Mouse (Mus musculus) left cerebral cortex, postnatal 36 days (tissue): ENCODE measurements at regions not wholly inside any gene's neighbourhood (a gene's known extent, or its start where the extent isn't known, plus 50 kb on each side); places are given as distances from the start of the nearest gene placed in this dataset.

Source experiments
- DNase-seq, 2 experiments: peaks; one replicate each; pipeline ENCODE4 v3.0.0; 2021 to 2022; ENCODE audit warnings: low spot score in 2 of 2, mixed read lengths in 1 of 2
- intact Hi-C: fragments of 180-260 bp; cut with DNase I; formaldehyde crosslinking; loops from one replicate; pipeline ENCODE4 v1.15.1; 2025

DNA sequence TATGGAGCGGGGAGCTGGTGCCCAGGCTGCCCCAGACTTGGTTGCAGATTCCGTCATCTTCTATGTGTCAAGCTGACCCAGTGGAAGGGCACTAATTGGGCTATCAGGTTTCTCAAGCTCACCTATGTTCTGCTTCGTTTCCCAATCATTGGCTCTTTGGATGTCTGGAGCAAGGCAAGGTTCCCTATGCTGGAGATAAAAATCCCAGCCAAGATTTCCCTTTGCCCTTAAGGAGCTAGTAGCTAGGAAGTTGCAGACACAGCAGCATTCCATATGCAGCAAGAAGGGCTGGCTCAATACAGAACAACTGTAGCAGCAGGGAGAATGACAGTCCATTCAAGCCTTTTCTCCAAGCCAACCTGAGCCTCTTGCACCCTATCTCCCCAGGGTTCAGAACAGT is 159.2 kb upstream of the Zfp706 start:
- intact Hi-C loops: no loop called here
- no peak for DNase-seq

DNA sequence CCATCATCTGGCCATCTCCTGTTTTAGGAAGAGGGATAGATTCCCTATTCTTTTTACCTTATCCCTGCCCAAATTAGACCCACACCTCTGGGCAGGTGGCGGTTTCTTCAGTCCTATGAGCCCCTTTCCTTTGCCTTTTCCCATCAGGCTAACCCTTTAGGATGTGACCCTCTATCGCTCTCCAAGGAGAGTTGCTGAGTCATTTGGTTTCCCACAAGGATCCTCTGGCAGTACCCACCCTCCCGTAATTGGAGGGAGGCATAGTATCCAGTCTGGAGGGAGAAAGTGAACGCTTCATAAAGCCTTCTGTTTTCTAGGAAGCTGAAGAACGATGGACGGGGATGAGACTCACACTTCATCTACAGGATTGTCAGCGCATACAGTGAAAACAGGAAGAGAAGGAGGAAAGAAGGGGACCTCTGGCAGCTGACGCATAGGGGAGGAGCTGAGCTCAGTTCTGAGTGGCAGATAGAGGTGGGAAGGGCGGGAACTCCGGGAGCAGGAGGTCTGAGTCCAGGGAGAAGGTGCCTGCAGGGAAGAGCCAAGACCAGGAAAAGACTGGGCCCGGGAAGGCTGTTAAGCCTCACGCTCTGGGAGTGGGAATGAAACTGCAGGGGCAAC is 158.4 kb upstream of the Zfp706 start:
- intact Hi-C loops: no loop called here
- no peak for DNase-seq

DNA sequence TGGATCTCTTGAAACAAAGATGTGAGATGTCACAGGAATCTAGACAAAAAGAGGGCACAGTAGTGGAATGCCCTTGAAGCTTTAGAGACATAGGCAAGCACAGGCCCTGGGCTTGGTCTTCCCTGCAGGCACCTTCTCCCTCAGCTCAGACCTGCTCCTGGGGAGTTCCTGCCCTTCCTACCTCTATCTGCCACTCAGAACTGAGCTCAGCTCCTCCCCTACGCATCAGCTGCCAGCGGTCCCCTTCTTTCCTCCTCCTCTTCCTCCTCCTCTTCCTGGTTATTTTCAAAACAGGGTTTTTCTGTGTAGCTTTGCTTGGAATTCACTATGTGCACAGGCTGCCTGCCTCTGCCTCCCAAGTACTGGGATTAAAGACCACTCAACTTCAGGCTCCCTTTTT is 157.6 kb upstream of the Zfp706 start:
- DNase-seq: no peak
- intact Hi-C loops: no loop called here

DNA sequence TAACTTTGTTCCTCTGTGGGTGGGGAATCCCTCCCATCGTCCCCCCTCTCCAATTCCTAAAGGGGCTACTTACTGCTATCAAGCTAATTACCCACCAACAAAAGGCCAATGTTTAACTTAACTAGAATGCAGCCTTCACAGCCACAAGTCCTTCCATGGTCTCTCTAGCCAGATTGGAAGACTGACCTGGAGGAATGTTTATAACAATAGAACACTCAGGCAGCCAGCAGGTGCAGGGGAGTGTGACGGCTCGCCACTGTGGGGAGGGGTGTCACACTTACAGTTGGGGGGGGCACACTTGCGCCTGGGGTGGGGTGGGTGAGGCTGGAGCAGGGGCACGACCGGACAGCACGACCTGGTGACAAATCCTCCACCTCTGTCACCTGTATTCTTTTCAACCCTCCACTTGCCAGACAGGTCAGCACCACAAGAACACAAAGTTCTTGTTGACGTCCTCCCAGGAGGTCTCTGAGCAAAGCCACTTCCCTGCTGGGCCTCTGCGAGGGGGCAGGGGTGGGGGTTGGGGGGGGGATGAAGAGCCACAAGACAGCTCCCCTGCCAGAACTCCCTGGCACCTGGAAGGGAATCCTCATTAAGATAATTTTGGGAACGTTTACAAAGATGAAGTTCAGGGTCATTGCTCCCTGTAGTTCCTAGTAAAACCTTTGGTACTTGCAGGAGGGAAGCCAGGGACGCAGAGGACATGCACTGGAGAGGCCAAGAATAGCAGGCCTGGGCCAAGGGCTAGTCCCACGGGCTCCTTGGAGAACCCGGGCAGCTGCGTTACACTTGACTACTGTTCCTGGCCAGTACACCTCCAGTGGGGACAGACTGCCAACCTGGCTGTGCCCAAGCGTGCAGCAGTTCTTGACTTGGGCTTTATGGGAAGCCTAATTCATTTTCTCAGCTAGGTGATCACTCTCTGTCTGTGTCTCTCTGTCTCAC is 156.9 kb upstream of the Zfp706 start:
- intact Hi-C loops: no loop called here
- DNase-seq: no peak

DNA sequence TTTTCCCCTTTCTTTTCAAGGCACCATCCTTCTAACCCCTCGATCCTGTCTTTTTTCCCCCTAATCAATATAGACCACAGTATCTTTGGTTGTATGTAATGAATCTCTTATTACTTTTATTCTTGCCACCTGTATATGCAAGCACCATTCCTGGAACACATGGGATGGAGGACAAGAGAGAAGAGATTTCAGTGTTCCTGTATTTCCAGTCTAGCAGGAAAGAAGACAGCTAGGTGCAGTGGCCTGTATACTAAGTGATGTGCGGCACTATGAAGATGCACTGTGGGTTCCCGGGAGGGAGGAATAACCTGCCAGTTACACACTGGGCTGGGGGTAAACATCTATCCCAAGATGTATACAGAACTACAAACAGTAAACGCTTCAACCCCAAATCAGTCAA is 152.4 kb upstream of the Zfp706 start:
- no peak for DNase-seq
- intact Hi-C loops: no loop called here

DNA sequence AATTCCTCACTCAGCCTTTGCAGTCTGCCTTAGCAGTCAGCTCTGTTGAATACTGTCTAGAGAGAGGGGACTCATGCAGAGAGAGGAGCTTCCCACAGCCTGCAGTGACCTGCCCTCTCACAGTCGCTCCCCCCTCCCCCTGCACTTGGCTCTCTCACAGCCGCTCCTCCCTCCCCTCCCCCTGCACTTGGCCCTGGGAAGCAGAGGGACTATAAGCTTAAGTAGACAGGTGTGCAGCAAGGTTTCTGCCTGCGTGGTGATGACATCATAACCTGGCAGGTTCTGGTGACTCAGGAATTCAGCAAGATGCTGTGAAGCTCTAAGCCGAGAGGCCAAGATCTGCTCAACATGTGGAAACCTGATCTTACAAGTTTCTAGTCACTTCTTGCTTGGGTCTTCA is 151.8 kb upstream of the Zfp706 start:
- intact Hi-C loops: no loop called here
- DNase-seq: no peak

DNA sequence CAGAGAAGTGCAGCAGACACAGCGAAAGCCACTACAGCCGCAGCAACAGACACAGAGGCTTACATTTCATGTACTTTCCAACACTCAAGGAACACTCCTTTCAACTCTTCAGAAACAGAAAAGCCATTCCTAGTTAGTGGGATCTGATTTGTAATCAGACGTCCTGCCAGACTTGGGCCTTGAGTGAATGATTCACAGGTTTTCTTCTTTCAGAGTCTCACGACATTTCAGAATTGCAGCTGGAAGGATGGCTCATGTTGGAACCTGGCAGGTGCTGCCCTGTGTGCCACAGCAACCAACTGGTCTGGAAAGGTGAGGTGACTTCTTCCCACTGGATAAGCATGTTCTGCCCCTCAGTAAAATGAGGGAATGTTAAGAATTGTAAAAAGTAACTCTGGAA is 149.8 kb upstream of the Zfp706 start:
- intact Hi-C loops: no loop called here
- DNase-seq: no peak

DNA sequence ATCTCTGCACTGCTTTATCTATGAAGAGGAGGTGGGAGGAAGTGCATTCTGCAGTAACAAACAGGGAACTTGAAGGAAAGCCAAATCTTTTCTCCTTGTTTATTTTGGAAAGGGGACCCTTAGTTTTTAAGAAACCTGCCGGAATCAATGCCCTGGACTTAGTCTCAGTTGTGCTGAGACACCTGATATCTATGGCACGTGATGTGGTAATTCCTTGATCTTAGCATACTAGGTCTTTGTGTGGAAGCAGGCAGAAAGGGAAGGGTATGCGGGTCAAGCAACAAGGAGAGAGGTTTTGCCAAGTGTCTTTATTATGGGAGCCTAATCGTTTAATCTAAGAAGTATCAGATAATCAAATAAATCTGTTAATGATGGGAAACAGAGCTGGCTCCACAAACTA is 147.4 kb upstream of the Zfp706 start:
- intact Hi-C loops: no loop called here
- DNase-seq: no peak

DNA sequence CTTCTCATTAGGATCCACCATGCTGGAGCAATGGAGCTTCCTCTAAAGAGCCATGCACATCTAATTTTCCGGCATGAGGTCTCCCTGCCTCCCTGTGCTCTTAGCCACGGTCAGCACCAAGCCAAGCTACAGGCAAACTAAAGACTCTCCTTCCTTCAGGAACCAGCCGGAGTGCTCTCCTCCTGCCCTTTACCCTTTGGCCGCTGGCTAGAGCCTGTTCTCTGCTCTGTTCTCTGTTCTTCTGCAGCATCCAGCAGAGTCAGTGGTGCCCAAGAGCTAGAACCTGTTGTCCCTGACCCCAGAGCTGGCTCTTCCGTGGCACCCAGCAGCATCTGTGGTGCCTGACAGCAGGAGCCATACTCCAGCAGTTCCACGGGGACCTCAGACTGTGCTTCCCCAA is 145.6 kb upstream of the Zfp706 start:
- DNase-seq: no peak
- intact Hi-C loops: no loop called here

DNA sequence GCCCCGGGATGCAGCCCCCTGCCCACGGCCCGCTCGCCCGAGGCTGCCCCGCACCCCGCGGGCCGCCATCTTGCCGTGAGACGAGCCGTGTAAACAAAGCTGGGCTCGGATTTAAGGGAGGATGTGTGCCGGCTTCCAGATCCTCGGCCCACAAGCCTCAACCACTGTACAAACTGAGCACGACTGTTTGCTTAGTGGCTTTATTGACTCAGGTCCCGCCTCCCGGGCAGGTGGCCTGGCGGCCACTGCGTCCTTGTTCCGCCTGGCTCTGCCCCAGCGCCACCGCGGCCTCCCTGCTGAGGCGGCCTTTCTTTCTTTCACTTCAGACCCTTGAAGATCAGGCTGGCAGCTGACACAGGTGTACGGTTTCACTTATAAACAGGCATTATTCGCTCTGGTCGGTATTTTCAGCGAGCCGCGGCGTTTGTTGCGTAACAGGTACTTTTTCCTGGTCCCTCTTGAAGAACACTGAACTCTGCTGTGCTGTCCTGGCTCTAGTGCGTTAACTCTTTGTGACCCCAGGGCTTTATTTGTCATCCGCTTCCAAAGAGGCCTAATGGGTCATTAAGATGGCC is 128.1 kb upstream of the Zfp706 start:
- intact Hi-C loops: loop anchor here (10.0 kb wide), 1 partner anchor 769 kb away; no protein-coding TSS in a partner anchor
- DNase-seq: peak; percentile 60 to 68

DNA sequence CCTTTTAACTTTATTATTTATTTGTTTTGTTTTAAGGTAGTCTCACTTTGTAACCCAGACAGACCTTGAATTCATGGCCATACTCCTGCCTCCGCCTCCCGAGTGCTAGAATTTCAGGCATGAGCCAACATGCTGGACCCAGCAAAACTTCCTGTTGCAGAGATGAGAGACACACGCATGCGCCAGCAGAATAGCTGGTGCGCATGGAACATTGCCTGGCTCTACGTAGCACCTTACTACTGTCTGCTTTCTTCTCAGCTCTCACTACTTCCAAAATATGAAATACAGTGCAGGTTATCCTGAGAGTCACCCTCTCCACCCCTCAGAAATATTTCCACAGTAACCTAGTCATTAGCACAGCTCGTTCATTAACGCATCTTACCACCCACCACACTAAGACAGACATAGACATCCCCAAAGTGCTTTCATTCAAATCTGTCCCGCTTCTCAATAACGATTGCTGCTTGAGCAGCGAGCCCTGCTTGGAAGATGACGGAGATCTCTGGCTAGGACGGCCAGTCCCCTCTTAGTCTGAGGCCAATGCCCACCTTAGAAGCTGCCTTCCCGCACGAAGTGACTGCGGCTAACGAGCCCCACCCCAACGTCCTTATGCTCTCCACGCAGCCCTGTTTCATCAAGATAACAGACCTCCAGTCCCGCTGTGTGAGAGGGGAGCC is 127.5 kb upstream of the Zfp706 start:
- intact Hi-C loops: loop anchor here (10.0 kb wide), 1 partner anchor 770 kb away; no protein-coding TSS in a partner anchor
- DNase-seq: peak; percentile 27 to 34

DNA sequence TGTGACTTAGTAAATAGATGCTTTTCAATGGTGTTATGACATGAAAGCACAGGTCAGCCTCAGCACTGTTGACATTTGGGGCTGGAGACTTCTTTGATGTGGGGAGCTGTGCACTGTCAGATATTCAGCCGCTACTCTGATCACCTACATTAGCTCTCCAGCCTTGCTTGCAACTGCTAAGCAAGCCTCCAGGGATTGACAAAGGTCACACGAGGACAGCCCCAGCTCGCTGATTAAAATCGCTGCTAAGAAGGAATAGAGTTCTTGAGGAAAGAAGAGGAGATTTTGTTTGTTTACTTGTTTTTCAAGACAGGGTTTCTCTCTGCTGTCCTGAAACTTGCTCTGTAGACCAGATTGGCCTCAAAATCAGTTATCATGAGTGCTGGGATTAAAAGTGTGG is 126.8 kb upstream of the Zfp706 start:
- DNase-seq: peak in 1 of 2 experiments; percentile 6
- intact Hi-C loops: loop anchor here (10.0 kb wide), 1 partner anchor 770 kb away; no protein-coding TSS in a partner anchor

DNA sequence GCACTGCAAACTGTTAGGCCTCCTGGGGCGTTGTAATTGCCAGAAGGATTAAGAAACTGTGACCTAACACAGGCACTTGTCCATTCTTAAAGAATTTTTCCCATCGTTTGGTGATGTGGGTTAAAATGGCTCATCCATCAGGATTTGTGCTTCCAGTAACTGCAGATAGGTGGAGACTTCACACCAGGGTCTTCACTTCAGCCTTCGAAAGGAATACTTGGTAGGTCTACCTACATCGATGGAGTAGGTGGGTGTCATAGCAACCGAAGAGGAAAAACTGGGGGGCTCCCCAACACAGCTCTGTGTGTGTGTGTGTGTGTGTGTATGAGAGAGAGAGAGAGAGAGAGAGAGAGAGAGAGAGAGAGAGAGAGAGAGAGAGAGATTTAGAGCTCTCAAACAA is 126.3 kb upstream of the Zfp706 start:
- DNase-seq: peak in 1 of 2 experiments; percentile 7
- intact Hi-C loops: loop anchor here (10.0 kb wide), 1 partner anchor 771 kb away; no protein-coding TSS in a partner anchor

DNA sequence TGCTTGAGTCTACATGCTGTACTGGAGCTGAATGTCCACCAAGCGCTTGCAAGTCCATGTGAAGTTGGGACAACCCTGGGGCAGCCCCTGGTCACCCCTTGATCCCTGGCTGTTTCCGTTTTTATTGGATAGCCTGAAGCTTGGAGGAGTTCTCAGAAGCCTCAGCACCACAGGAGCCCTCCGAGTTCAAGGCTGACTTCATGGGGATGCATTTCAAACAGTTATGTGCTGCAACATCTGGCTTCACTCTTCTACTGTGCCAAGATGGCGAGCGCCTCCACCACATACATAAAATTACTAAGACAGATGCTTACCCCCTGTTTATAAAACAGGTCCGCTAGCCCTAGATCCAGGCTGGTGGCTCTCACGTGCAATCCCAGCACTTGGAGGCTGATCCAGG is 120.1 kb upstream of the Zfp706 start:
- no peak for DNase-seq
- intact Hi-C loops: no loop called here

DNA sequence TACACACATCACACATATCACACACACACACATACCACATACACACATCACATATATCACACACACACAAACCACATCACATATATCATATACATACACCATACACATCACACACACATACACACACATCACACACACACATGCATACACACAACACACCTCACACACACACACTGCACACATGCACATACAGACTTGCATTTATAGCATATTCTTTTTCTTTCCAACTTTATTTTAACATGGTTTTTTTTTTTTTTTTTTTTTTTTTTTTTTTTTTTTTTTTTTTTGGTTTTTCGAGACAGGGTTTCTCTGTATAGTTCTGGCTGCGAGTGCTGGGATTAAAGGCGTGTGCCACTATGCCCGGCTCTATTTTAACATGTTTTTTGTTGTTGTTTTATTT is 119.6 kb upstream of the Zfp706 start:
- DNase-seq: no peak
- intact Hi-C loops: no loop called here

DNA sequence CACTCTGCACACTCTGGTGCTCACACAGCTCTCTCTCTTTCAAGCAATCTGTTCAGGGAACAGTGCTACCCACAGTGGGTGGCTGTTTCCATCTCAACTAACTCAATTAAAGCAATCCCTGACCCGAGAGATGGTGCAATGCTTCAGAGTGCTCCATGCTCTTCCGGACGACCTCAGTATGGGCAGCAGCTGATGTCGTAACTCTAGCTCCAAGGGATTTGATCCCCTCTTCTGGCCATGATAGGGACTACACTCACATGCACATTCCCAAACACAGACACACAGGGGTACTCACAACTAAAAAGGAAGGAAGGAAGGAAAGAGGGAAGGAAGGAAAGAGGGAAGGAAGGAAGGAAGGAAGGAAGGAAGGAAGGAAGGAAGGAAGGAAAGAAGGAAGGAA is 118.2 kb upstream of the Zfp706 start:
- no peak for DNase-seq
- intact Hi-C loops: no loop called here

DNA sequence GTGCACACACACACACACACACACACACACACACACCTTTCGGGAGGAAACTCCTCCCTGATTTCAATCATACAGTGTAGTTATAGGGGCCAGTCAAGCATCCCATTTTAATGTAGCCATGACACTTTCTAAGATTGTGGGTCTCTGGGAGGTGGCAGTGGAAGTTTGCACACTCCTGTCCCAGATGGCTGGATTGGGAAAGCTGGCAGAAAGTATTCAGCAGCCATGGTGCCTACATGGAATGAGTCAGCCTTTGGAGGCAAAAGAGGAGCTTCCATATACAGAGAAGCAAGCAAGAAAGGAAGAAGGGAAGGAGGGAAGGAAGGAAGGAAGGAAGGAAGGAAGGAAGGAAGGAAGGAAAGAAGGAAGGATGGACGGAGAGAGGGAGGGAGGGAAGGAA is 117.4 kb upstream of the Zfp706 start:
- intact Hi-C loops: loop anchor here (5.0 kb wide), 1 partner anchor 202 kb away; no protein-coding TSS in a partner anchor
- peak; percentile 29 to 52 for DNase-seq

DNA sequence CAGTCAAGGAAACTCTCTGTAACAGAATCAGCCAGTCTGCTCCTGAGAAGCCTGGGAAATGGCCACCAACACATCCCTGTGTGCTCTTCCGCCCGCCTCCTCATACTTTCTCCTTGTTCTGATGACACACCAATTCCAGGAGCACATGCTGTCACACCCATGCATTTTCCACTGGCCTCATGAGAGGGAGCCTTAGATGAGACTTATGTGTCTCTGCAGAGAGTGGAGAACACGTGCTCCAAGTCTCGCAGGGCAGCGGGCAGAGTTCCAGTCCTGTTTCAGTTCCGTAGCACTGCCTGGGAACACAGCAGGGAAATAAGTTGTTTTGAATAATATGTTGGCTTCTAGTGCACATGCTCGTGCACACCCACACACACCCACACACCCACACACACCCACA is 116.7 kb upstream of the Zfp706 start:
- intact Hi-C loops: loop anchor here (5.0 kb wide), 1 partner anchor 203 kb away; no protein-coding TSS in a partner anchor
- peak; percentile 41 to 62 for DNase-seq

DNA sequence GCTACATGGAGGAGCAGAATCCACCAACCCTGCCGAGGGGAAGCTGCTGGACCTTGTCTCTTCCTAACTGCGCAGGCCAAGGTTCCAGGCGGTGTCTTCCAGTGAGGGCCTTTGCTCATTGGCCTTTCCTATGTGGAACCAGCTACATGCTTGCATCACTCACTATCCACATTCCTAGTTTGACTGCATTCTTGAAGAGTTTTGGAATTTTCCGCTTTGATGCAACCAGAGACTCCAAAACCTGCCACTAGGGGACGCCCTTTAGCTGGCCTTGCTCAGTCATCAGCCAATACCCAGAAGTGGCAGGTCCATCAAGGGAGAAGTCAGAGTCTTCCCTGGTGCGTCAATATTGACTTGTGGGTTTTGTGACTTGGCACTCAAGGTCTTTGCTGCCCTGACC is 112.8 kb upstream of the Zfp706 start:
- intact Hi-C loops: loop anchor here (5.0 kb wide), 1 partner anchor 207 kb away; no protein-coding TSS in a partner anchor
- DNase-seq: peak; percentile 79 to 86

DNA sequence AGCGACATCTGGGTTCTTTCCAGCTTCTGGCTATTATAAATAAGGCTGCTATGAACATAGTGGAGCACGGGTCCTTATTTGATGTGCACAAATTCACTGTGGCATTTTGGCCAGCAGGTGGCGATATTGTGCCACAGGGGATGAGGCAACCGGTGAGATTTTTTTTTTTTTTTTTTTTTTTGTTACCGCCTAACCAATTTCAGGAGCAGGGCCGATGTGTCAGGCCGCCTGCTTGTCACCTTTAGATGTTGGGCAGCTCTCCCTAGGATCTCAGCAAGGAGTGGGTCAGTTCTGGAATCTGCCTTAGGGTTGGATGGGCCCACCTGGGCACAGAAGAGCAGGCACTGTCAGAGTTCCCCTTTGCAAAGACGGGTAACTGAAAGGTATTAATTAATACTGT is 106.5 kb upstream of the Zfp706 start:
- DNase-seq: peak; percentile 50 to 51
- intact Hi-C loops: no loop called here
